Mouse (Mus musculus) kidney, embryonic 15.5 days (tissue): ENCODE results near the gene Olfr65. TPM values are rescaled to one million over a fixed set of nuclear protein-coding genes. Genes with fewer than 3 reads are reported as not detected.
A peak's percentile ranks its signal among the peaks of the same experiment; 100 is the strongest.

ENCODE experiments used
- ATAC-seq: fragments of 200-750 bp; cut with Nextera tagmentation; replicated peaks from 2 replicates; pipeline ENCODE4 v1.8.0; 2017; ENCODE audit warnings: moderate TSS enrichment; ENCODE audit not compliant: low FRiP score
- H3K27ac ChIP-seq: fragments of 300-500 bp; sonication (generic); 2 replicates; pipeline ENCODE4 v1.5.1; 2015; ENCODE audit warnings: mild to moderate bottlenecking, inconsistent platforms
- H3K27me3 ChIP-seq: fragments of 300-500 bp; sonication (generic); 2 replicates; pipeline ENCODE4 v1.6.1; 2015; ENCODE audit warnings: inconsistent platforms
- H3K36me3 ChIP-seq: fragments of 300-500 bp; sonication (generic); 2 replicates; pipeline ENCODE4 v1.6.1; 2015; ENCODE audit warnings: inconsistent platforms
- H3K4me1 ChIP-seq: fragments of 300-500 bp; sonication (generic); 2 replicates; pipeline ENCODE4 v1.6.1; 2015; ENCODE audit warnings: inconsistent platforms
- H3K4me2 ChIP-seq: fragments of 300-500 bp; sonication (generic); 2 replicates; pipeline ENCODE4 v1.6.1; 2015; ENCODE audit warnings: moderate library complexity, mild to moderate bottlenecking, inconsistent platforms
- H3K4me3 ChIP-seq: fragments of 300-500 bp; sonication (generic); replicated peaks from 2 replicates; pipeline ENCODE4 v1.5.1; 2015; ENCODE audit warnings: mild to moderate bottlenecking, inconsistent platforms
- H3K9ac ChIP-seq: fragments of 300-500 bp; sonication (generic); 2 replicates; pipeline ENCODE4 v1.6.1; 2015; ENCODE audit warnings: mild to moderate bottlenecking, inconsistent platforms
- H3K9me3 ChIP-seq: fragments of 300-500 bp; sonication (generic); replicated peaks from 2 replicates; pipeline ENCODE4 v1.6.1; 2016; ENCODE audit warnings: inconsistent platforms
- WGBS: fragments of 180-500 bp; shearing (Covaris S2); methylation state at CpG from one replicate; pipeline ENCODE4 v1.1.7; 2015; ENCODE audit warnings: mixed read lengths; 5-methylcytosine and 5-hydroxymethylcytosine counted together
- polyA plus RNA-seq: library from polyadenylated mRNA; unstranded; fragments of >200 nt; fragmentation: Nextera tagmentation; extraction: Ambion mirVana; gene quantifications from 2 replicates; pipeline ENCODE4 v1.2.1, GENCODE M21; 2015

Olfr65 gene
- polyA plus RNA-seq = not detected in 2 replicates

- 71% methylated on average over 2 of the region's 2 CpGs for WGBS
- Histone ChIP-seq H3K4me2 (no peak within 1 kb of the TSS), H3K9me3 (no peaks in the 10 kb centered on the region), H3K27me3 (no peaks in the 10 kb centered on the region), H3K4me1 (no peaks in the 10 kb centered on the region), H3K9ac (no peak within 1 kb of the TSS), H3K4me3 (no peak within 1 kb of the TSS), H3K36me3 (no peaks in the 10 kb centered on the region), H3K27ac (no peak within 1 kb of the TSS)
- ATAC-seq = no peak
Observed at GRCm38 (mm10) chr7:103903187-103903586, at the start of gene Olfr65. TSS of gene Olfr65 (plus strand) at chr7:103903487.

GRCm38 (mm10) chr7:103854669-103855068 lies 48.6 kb upstream of the Olfr65 start:
- 72% methylated on average over 1 of the region's 1 CpGs for WGBS
- Histone ChIP-seq H3K9ac (no peak overlapping the region), H3K4me1 (no peaks in the 10 kb centered on the region), H3K27me3 (no peaks in the 10 kb centered on the region), H3K4me2 (no peak overlapping the region), H3K27ac (no peak overlapping the region), H3K4me3 (no peak overlapping the region), H3K9me3 (no peaks in the 10 kb centered on the region), H3K36me3 (no peaks in the 10 kb centered on the region)
- ATAC-seq = no peak

- Histone ChIP-seq H3K4me2 (no peak overlapping the region), H3K36me3 (no peaks in the 10 kb centered on the region), H3K9ac (no peak overlapping the region), H3K9me3 (no peaks in the 10 kb centered on the region), H3K27me3 (no peaks in the 10 kb centered on the region), H3K4me3 (no peak overlapping the region), H3K4me1 (no peaks in the 10 kb centered on the region), H3K27ac (no peak overlapping the region)
- peak; percentile 91 for ATAC-seq
- WGBS = 63% methylated on average over 2 of the region's 2 CpGs
Observed at GRCm38 (mm10) chr7:103859076-103859475, 44.2 kb upstream of the Olfr65 start.

- no peaks in the 10 kb centered on the region for H3K36me3 ChIP-seq
Observed at GRCm38 (mm10) chr7:103860855-103861254, 42.4 kb upstream of the Olfr65 start.

GRCm38 (mm10) chr7:103861531-103861930 lies 41.8 kb upstream of the Olfr65 start:
- no peak for ATAC-seq
- no peaks in the 10 kb centered on the region for H3K36me3 ChIP-seq
- H3K27ac ChIP-seq = no peak overlapping the region
- 80% methylated on average over 3 of the region's 3 CpGs for WGBS
- H3K9me3 ChIP-seq = no peaks in the 10 kb centered on the region
- H3K4me2 ChIP-seq = no peak overlapping the region
- H3K9ac ChIP-seq = no peak overlapping the region
- no peaks in the 10 kb centered on the region for H3K4me1 ChIP-seq
- H3K4me3 ChIP-seq = no peak overlapping the region
- H3K27me3 ChIP-seq = no peaks in the 10 kb centered on the region

More at GRCm38 (mm10) chr7:103860855-103861254, 42.4 kb upstream of the Olfr65 start:
- Histone ChIP-seq H3K27ac (no peak overlapping the region), H3K27me3 (no peaks in the 10 kb centered on the region), H3K9ac (no peak overlapping the region), H3K4me3 (no peak overlapping the region), H3K4me2 (no peak overlapping the region), H3K9me3 (no peaks in the 10 kb centered on the region), H3K4me1 (no peaks in the 10 kb centered on the region)
- ATAC-seq = peak; percentile 82
- 45% methylated on average over 1 of the region's 1 CpGs for WGBS

GRCm38 (mm10) chr7:103865716-103866115 lies 37.6 kb upstream of the Olfr65 start:
- Histone ChIP-seq H3K9me3 (no peaks in the 10 kb centered on the region), H3K27ac (no peak overlapping the region), H3K4me2 (no peak overlapping the region), H3K4me1 (no peaks in the 10 kb centered on the region), H3K36me3 (no peaks in the 10 kb centered on the region), H3K4me3 (no peak overlapping the region), H3K27me3 (no peaks in the 10 kb centered on the region), H3K9ac (no peak overlapping the region)
- peak; percentile 91 for ATAC-seq

GRCm38 (mm10) chr7:103870667-103871066 lies 32.6 kb upstream of the Olfr65 start:
- Histone ChIP-seq H3K27me3 (no peaks in the 10 kb centered on the region), H3K9me3 (no peaks in the 10 kb centered on the region), H3K9ac (no peak overlapping the region), H3K4me2 (no peak overlapping the region), H3K4me3 (no peak overlapping the region), H3K36me3 (no peaks in the 10 kb centered on the region), H3K27ac (no peak overlapping the region), H3K4me1 (no peaks in the 10 kb centered on the region)
- ATAC-seq = peak; percentile 84; the same call in 1 of the 2 replicates

GRCm38 (mm10) chr7:103873064-103873463 lies 30.2 kb upstream of the Olfr65 start:
- no peak overlapping the region for H3K9ac ChIP-seq
- no peak overlapping the region for H3K4me3 ChIP-seq
- H3K4me1 ChIP-seq = no peaks in the 10 kb centered on the region
- no peak overlapping the region for H3K27ac ChIP-seq
- H3K27me3 ChIP-seq = no peaks in the 10 kb centered on the region
- no peak for ATAC-seq
- H3K36me3 ChIP-seq = no peaks in the 10 kb centered on the region
- no peak overlapping the region for H3K4me2 ChIP-seq
- no peaks in the 10 kb centered on the region for H3K9me3 ChIP-seq
- WGBS = 10% methylated on average over 1 of the region's 1 CpGs

GRCm38 (mm10) chr7:103874451-103874850 lies 28.8 kb upstream of the Olfr65 start:
- H3K4me2 ChIP-seq = no peak overlapping the region
- 48% methylated on average over 5 of the region's 5 CpGs for WGBS

GRCm38 (mm10) chr7:103877093-103877492 lies 26.2 kb upstream of the Olfr65 start:
- 80% methylated on average over 2 of the region's 2 CpGs for WGBS
- no peaks in the 10 kb centered on the region for H3K9me3 ChIP-seq
- no peak overlapping the region for H3K4me3 ChIP-seq
- H3K27ac ChIP-seq = no peak overlapping the region
- no peak overlapping the region for H3K9ac ChIP-seq
- H3K4me1 ChIP-seq = no peaks in the 10 kb centered on the region
- H3K36me3 ChIP-seq = no peaks in the 10 kb centered on the region
- no peak for ATAC-seq
- H3K27me3 ChIP-seq = no peaks in the 10 kb centered on the region
- H3K4me2 ChIP-seq = no peak overlapping the region

More at GRCm38 (mm10) chr7:103874451-103874850, 28.8 kb upstream of the Olfr65 start:
- Histone ChIP-seq H3K4me3 (no peak overlapping the region), H3K36me3 (no peaks in the 10 kb centered on the region), H3K9me3 (no peaks in the 10 kb centered on the region), H3K9ac (no peak overlapping the region), H3K27ac (no peak overlapping the region), H3K27me3 (no peaks in the 10 kb centered on the region), H3K4me1 (no peaks in the 10 kb centered on the region)
- no peak for ATAC-seq

GRCm38 (mm10) chr7:103886152-103886551 lies 17.1 kb upstream of the Olfr65 start, which contains the start of gene Olfr66:
TSS of gene Olfr66 (minus strand) at chr7:103886252.
- no peak within 1 kb of the TSS for H3K27ac ChIP-seq
- ATAC-seq = no peak

GRCm38 (mm10) chr7:103894385-103894784 lies 8.9 kb upstream of the Olfr65 start, which contains the start of gene Olfr64:
TSS of gene Olfr64 (minus strand) at chr7:103894485.
- no peak for ATAC-seq

More at GRCm38 (mm10) chr7:103886152-103886551, 17.1 kb upstream of the Olfr65 start, which contains the start of gene Olfr66:
- Histone ChIP-seq H3K36me3 (no peaks in the 10 kb centered on the region), H3K9me3 (no peaks in the 10 kb centered on the region), H3K27me3 (no peaks in the 10 kb centered on the region), H3K4me3 (no peak within 1 kb of the TSS), H3K9ac (no peak within 1 kb of the TSS), H3K4me1 (no peaks in the 10 kb centered on the region), H3K4me2 (no peak within 1 kb of the TSS)

GRCm38 (mm10) chr7:103910047-103910446 lies 6.8 kb downstream of the Olfr65 start:
- Histone ChIP-seq H3K27ac (no peak overlapping the region), H3K4me3 (no peak overlapping the region), H3K4me2 (no peak overlapping the region), H3K9me3 (no peaks in the 10 kb centered on the region), H3K4me1 (no peaks in the 10 kb centered on the region), H3K36me3 (no peaks in the 10 kb centered on the region), H3K9ac (no peak overlapping the region), H3K27me3 (no peaks in the 10 kb centered on the region)
- peak; percentile 87 for ATAC-seq
- 8% methylated on average over 3 of the region's 3 CpGs for WGBS

More at GRCm38 (mm10) chr7:103894385-103894784, 8.9 kb upstream of the Olfr65 start, which contains the start of gene Olfr64:
- H3K9ac ChIP-seq = no peak within 1 kb of the TSS
- H3K4me1 ChIP-seq = no peaks in the 10 kb centered on the region
- H3K36me3 ChIP-seq = no peaks in the 10 kb centered on the region
- no peak within 1 kb of the TSS for H3K4me3 ChIP-seq
- no peaks in the 10 kb centered on the region for H3K27me3 ChIP-seq
- 70% methylated on average over 1 of the region's 1 CpGs for WGBS
- H3K27ac ChIP-seq = no peak within 1 kb of the TSS
- no peaks in the 10 kb centered on the region for H3K9me3 ChIP-seq
- no peak within 1 kb of the TSS for H3K4me2 ChIP-seq
